ENCODE assay signal across 7 mouse cellular contexts in genomic region chr17:24529007-24529451, GRCm38 (mm10). TPM values are rescaled to one million over a fixed set of nuclear protein-coding genes. Genes with fewer than 3 reads are reported as not detected.
DNase-seq lines count a peak whose midpoint lies in the region; ATAC-seq and TF ChIP-seq lines count a peak whose summit lies in the region.

No protein-coding gene starts in this region.

- H3K27me3 ChIP-seq in CH12.LX (replicated peaks) = no peaks in the 10 kb centered on the region
- no peaks in the 10 kb centered on the region for H3K27me3 ChIP-seq in lung, embryonic 16.5 days (ENCODE audit: control insufficient read depth, insufficient read depth, low read depth, low read length)

- DNase-seq in A20 (ENCODE audit: low read depth, low spot score) = peak; percentile 80
- peak; percentile 62 for DNase-seq in CH12.LX (ENCODE audit: extremely low read depth)
- DNase-seq in cerebellum, adult 9-10 months = peak; percentile 78
- peak; percentile 58 for DNase-seq in gastrocnemius, postnatal 10 days
- peak; percentile 39 to 63 for DNase-seq in kidney, adult 8-10 months
- peak; percentile 62 for DNase-seq in retina, postnatal 7 days (ENCODE audit: low read depth, low spot score)

- peak overlapping the region; percentile 56 for H3K27ac ChIP-seq in CH12.LX (ENCODE audit: insufficient read depth, low read depth)
- H3K27ac ChIP-seq in lung, embryonic 16.5 days (ENCODE audit: low read length) = peak overlapping the region; percentile 87

- no peaks in the 10 kb centered on the region for H3K9me3 ChIP-seq in CH12.LX (replicated peaks; ENCODE audit: low read length)
- no peaks in the 10 kb centered on the region for H3K9me3 ChIP-seq in lung, embryonic 16.5 days (ENCODE audit: control insufficient read depth, low read length)

- TF ChIP-seq CTCF in CH12.LX (conservative IDR thresholded peaks at IDR 0.05 in 1 of 2, IDR thresholded peaks at IDR 0.05 in 1 of 2; ENCODE audit: low read depth in 2 of 2, low read length in 2 of 2) = peak; percentile 22 to 60; a peak in 2 of 4 replicates

- H3K9ac ChIP-seq in CH12.LX (ENCODE audit: insufficient read depth, low read depth) = peak overlapping the region; percentile 98
- peak overlapping the region; percentile 85 for H3K9ac ChIP-seq in lung, embryonic 16.5 days (ENCODE audit: low read length)

- peaks cover 26 to 50% of the 10 kb centered on the region in 2 experiments for H3K36me3 ChIP-seq in CH12.LX (replicated peaks in 1 of 2; ENCODE audit: control insufficient read depth in 1 of 2, insufficient read depth in 1 of 2, low read length in 1 of 2)
- peaks cover 10% of the 10 kb centered on the region for H3K36me3 ChIP-seq in lung, embryonic 16.5 days (ENCODE audit: control insufficient read depth, insufficient read depth, low read length)

- peak overlapping the region; percentile 89 for H3K4me2 ChIP-seq in CH12.LX (ENCODE audit: insufficient read depth, low read depth, poor library complexity, severe bottlenecking)
- peak overlapping the region; percentile 90 for H3K4me2 ChIP-seq in lung, embryonic 16.5 days (ENCODE audit: low read depth, low read length)

- no peak for TF ChIP-seq EP300 in CH12.LX (IDR thresholded peaks at IDR 0.05; ENCODE audit: low read length)

- H3K4me3 ChIP-seq in CH12.LX (replicated peaks in 1 of 3; ENCODE audit: low read depth in 2 of 3, low read length in 2 of 3, poor library complexity in 1 of 3) = peak overlapping the region; percentile 65 to 91 (median 74)
- peak overlapping the region; percentile 79 for H3K4me3 ChIP-seq in lung, embryonic 16.5 days (ENCODE audit: low read length)

- WGBS in lung, embryonic 16.5 days = 2% methylated on average over 4 of the region's 4 CpGs

- TF ChIP-seq RAD21 in CH12.LX (IDR thresholded peaks at IDR 0.05; ENCODE audit: low read depth, low read length) = peak; percentile 32

- TF ChIP-seq POLR2A in CH12.LX (IDR thresholded peaks at IDR 0.05; ENCODE audit: low read depth, low read length) = peak; percentile 23; the same call in 1 of the 2 replicates

- dilution Hi-C loops in CH12.LX (cut with MboI; ENCODE audit: extremely low pct_ligation_motif_present, extremely low pct_unique_long_range_greater_than_20kb, low sequenced_read_pairs) = no loop called here

- H3K79me2 ChIP-seq in CH12.LX (replicated peaks; ENCODE audit: control insufficient read depth, extremely low read depth, insufficient read depth, poor library complexity, severe bottlenecking) = peaks cover 53% of the 10 kb centered on the region

- H3K4me1 ChIP-seq in CH12.LX (ENCODE audit: control insufficient read depth in 1 of 2, insufficient read depth in 2 of 2) = peaks cover 37 to 64% of the 10 kb centered on the region in 2 experiments
- H3K4me1 ChIP-seq in lung, embryonic 16.5 days (replicated peaks; ENCODE audit: control insufficient read depth, insufficient read depth, low read length) = peaks cover 43% of the 10 kb centered on the region

- in situ Hi-C loops in CH12.LX (cut with MboI; ENCODE audit: low pct_ligation_motif_present, low pct_unique_long_range_greater_than_20kb, low sequenced_read_pairs) = no loop called here

- ATAC-seq in lung, embryonic 16.5 days (ENCODE audit: low read depth) = no peak

TF ChIP-seq in CH12.LX, 34 proteins besides CTCF, POLR2A, EP300 and RAD21:
- TF ChIP-seq MAX (IDR thresholded peaks at IDR 0.05; ENCODE audit: low read length) (0 out of 2 replicates have a peak, but pooled peaks have one; percentile 58), SMC3 (IDR thresholded peaks at IDR 0.05; ENCODE audit: low read depth, low read length) (peak; percentile 19), JUN (IDR thresholded peaks at IDR 0.05; ENCODE audit: insufficient read depth, low read depth, low read length) (no peak), ZKSCAN1 (IDR thresholded peaks at IDR 0.05; ENCODE audit: borderline replicate concordance, low read depth, low read length) (no peak), SIN3A (IDR thresholded peaks at IDR 0.05; ENCODE audit: low read length) (peak; percentile 39; the same call in 1 of the 2 replicates), MXI1 (IDR thresholded peaks at IDR 0.05; ENCODE audit: low read depth, low read length) (peak; percentile 53; the same call in 1 of the 2 replicates), MAZ (IDR thresholded peaks at IDR 0.05; ENCODE audit: low read depth, low read length) (peak; percentile 64; the same call in 1 of the 2 replicates), TCF12 (IDR thresholded peaks at IDR 0.05; ENCODE audit: low read depth, low read length) (peak; percentile 42; the same call in 1 of the 2 replicates), NELFE (IDR thresholded peaks at IDR 0.05; ENCODE audit: low read depth, low read length) (no peak), TBP (conservative IDR thresholded peaks at IDR 0.05; ENCODE audit: low read depth, low read length) (no peak), CHD2 (IDR thresholded peaks at IDR 0.05; ENCODE audit: low read length) (peak; percentile 49)

RNA-seq across cellular contexts. Expression of gene Traf7, which starts 1.3 kb away (rescaled TPM):
- total RNA-seq in CH12.LX (2012; rRNA removed) (122 and 127 TPM in 2 replicates), CH12.LX (2014; rRNA removed) (109 and 114 TPM in 2 replicates)
- polyA plus RNA-seq in CH12.LX (2012; ENCODE audit: insufficient read length, low read depth) = 167 and 176 TPM in 2 replicates
- 10 to 100 TPM; 47.2 to 60.9 TPM for total RNA-seq in gastrocnemius, postnatal 10 days (2021)
- polyA plus RNA-seq in lung, embryonic 16.5 days (2015; fragmentation: Nextera tagmentation; extraction: Ambion mirVana) = 90.9 and 93.5 TPM in 2 replicates

RNA-seq across cellular contexts. Expression of gene Rab26, which starts 5.0 kb away (rescaled TPM):
- total RNA-seq in CH12.LX (2012; rRNA removed) (1.3 and 2.2 TPM in 2 replicates), CH12.LX (2014; rRNA removed) (0.36 TPM in 1 of 2 replicates, not detected in the other)
- 0.40 and 0.74 TPM in 2 replicates for polyA plus RNA-seq in CH12.LX (2012; ENCODE audit: insufficient read length, low read depth)
- total RNA-seq in gastrocnemius, postnatal 10 days (2021) = under 1 TPM; 0.18 to 0.47 TPM
- 2.6 and 4.9 TPM in 2 replicates for polyA plus RNA-seq in lung, embryonic 16.5 days (2015; fragmentation: Nextera tagmentation; extraction: Ambion mirVana)

RNA-seq across cellular contexts. Expression of gene Pkd1, which starts 20.6 kb away (rescaled TPM):
- total RNA-seq in CH12.LX (2012; rRNA removed) (11.1 and 13.4 TPM in 2 replicates), CH12.LX (2014; rRNA removed) (2.7 and 2.8 TPM in 2 replicates)
- 7.5 and 8.3 TPM in 2 replicates for polyA plus RNA-seq in CH12.LX (2012; ENCODE audit: insufficient read length, low read depth)
- 10 to 100 TPM; 34.6 to 49.1 TPM for total RNA-seq in gastrocnemius, postnatal 10 days (2021)
- 21.6 and 23.6 TPM in 2 replicates for polyA plus RNA-seq in lung, embryonic 16.5 days (2015; fragmentation: Nextera tagmentation; extraction: Ambion mirVana)

RNA-seq across cellular contexts. Expression of gene Caskin1, which starts 40.6 kb away (rescaled TPM):
- total RNA-seq in CH12.LX (2012; rRNA removed) (0.08 and 0.21 TPM in 2 replicates), CH12.LX (2014; rRNA removed) (not detected in 2 replicates)
- 0.71 and 0.80 TPM in 2 replicates for polyA plus RNA-seq in CH12.LX (2012; ENCODE audit: insufficient read length, low read depth)
- under 1 TPM; 0.56 to 0.68 TPM for total RNA-seq in gastrocnemius, postnatal 10 days (2021)
- 0.59 and 0.96 TPM in 2 replicates for polyA plus RNA-seq in lung, embryonic 16.5 days (2015; fragmentation: Nextera tagmentation; extraction: Ambion mirVana)

RNA-seq across cellular contexts. Expression of gene Mlst8, which starts 50.2 kb away (rescaled TPM):
- total RNA-seq in CH12.LX (2012; rRNA removed) = 10.0 and 13.6 TPM in 2 replicates
- total RNA-seq in CH12.LX (2014; rRNA removed) = 10.9 and 14.0 TPM in 2 replicates
- 21.8 and 24.7 TPM in 2 replicates for polyA plus RNA-seq in CH12.LX (2012; ENCODE audit: insufficient read length, low read depth)
- total RNA-seq in gastrocnemius, postnatal 10 days (2021) = 10 to 100 TPM; 10.8 to 12.1 TPM
- 28.1 and 29.8 TPM in 2 replicates for polyA plus RNA-seq in lung, embryonic 16.5 days (2015; fragmentation: Nextera tagmentation; extraction: Ambion mirVana)
